Mouse (Mus musculus) embryo, embryonic 10.5 days (tissue): ENCODE measurements around the gene Gcdh.

ENCODE experiments used
- DNase-seq: peaks from one replicate; pipeline ENCODE4 v3.0.0-alpha.2; 2015; ENCODE audit warnings: low spot score

The Gcdh gene

GRCm38 (mm10) chr8:84872309-84872965, 21.3 kb downstream of the Gcdh start:
- DNase-seq, result peak; percentile 54

DNA sequence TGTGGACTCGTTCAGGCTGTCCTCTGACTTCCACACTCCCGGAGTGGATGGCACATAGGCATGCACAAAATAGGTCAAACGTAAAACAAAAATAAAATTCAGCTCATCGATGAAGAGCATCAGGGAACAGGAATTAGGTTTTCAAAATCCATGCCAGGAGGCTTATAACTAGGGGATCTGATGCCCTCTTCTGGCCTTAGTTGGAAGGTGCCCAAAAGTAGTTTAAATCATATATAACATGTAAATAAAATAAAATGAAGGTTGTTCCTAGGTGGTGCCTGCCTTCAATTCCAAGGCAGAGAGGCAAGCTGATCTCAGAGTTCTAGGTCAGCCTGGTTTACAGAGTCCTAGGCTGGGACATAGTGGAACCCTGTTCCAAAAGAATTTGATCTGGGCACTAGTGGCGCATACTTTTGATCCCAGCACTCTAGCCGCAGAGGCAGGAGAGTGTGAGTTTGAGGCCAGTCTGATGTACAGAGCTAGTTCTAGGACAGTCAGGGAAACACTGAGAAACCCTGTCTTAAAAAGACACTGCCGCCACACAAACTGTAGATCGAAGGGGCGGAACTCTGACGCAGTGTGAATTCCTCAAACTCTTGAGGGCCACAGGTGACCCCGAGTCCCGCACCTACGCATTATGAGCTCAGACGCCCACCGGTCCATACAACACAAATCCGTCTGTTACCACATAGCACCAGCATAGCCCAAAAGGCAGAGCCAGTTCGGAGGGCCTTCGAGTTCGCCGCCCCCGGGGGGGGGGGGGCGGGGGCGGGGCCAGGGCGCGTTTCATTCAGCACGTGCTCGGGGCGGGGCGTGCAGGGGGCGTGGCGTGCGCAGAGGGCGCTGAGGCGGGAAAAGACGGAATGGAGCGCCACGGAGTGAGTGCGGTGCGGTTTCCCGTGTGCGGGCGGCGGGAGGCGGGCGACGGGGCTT, 22.1 kb downstream of the Gcdh start, which contains the start of gene Syce2:
Gene Syce2, plus strand, starts transcription at position 736 of the 933 bp plus-strand sequence.
- DNase-seq, result peak; percentile 68

GRCm38 (mm10) chr8:84856864-84857441, 36.8 kb downstream of the Gcdh start, which contains the start of gene Farsa:
TSS of gene Farsa (plus strand) at chr8:84856989.
- DNase-seq, result peak; percentile 98

GRCm38 (mm10) chr8:84856434-84856833, 37.3 kb downstream of the Gcdh start:
- DNase-seq, result no peak

- DNase-seq, result peak; percentile 48
Measured at GRCm38 (mm10) chr8:84847684-84848435, 45.9 kb downstream of the Gcdh start.

DNA sequence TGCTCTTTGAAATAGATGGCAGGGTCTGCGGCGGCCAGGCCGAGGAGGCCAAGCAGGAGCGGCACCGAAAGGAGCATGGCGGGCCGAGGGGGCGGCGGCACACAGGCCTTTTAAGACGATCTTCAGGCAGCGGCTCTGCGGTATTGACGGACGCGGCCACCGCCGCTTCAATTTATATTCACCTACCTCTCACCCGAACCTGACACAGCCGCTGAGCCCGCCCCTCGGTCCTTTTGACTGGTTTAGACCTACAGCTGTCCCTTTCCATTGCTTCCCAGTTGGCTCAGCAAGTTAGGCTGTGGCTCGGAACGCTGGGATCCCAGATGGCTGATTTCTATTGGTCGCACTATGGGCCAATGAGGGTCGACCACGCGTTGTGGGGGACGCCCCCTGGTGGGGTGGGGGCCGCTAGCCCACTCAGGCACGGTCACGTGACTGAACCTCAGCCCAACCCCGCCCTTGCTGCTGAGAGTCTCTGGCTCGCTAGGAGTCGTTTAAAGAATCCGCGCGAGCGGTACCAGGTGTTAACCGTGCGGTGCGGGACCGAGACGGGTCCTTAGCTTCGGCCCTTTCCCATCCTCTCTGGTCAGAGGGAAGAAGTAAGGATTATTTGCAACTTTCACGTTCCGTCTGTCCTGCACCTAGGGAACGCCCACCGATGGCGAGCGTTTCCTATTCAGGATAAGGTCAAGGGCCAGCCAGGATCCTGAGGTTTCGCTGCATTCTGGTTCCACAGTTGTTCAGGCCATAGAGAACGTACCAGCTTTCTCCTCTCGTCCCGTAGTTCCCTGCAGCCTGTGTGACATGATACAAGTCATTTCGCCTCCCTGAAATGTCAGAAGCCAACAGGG, 46.8 kb downstream of the Gcdh start, which contains the start of gene Calr:
Gene Calr, minus strand, starts transcription at position 213 of the 851 bp plus-strand sequence.
- peak; percentile 100 for DNase-seq

DNA sequence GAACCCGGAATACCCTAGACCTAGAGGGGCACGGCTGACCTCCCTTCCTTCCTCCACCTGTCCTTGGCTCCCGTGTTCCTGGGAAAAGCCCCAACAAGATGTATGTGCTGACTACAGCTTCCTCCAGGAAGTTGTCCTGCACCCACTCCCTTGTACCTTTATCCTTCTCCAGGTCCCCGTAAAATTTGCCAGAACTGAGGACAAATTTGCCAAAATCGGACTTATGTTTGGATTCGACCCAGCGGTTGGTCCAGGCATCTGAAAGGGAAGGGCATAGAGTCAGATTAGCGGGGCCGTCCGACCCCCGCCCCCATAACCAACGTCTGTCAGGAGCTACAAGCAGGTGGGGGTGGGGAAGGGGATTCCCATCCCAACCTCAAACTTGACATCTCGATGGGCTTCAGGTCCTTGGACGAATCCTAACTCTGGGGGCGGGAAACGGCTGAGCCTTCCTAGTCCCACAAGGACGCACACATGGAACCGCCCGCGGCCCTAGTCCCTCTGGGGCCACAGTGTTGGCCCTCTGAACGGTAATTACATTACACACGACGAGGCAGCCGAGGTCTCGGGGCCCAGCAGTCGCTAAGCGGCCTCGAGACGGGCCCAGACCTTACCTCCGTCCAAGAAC, 47.5 kb downstream of the Gcdh start:
- DNase-seq, result peak; percentile 56

GRCm38 (mm10) chr8:84845355-84846093, 48.2 kb downstream of the Gcdh start:
- peak; percentile 64 for DNase-seq

DNA sequence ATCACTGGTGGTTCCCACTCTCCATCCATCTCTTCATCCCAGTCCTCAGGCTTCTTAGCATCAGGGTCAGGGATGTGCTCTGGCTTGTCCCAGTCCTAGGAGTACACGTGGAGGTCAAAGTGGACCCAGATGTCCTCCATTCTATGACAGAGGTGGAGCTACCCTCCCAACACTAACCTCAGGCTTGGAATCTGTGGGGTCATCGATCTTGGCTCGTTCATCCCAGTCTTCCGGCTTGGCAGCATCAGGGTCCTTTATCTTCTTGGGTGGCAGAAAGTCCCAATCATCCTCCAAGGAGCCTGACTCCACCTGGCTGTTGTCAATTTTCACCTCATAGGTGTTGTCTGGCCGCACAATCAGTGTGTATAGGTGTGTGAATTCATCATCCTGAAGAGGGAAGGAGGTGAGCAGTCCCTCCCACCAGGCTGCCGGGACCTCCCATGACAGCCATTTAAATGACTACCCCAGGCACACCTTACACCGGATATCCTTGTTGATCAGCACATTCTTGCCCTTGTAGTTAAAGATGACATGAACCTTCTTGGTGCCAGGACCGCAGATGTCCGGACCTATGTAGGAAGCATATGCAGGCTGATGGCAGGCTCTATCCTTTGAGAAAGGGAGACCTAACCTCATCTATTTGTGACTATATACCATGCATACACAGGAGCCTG, 49.2 kb downstream of the Gcdh start:
- DNase-seq, result no peak

DNA sequence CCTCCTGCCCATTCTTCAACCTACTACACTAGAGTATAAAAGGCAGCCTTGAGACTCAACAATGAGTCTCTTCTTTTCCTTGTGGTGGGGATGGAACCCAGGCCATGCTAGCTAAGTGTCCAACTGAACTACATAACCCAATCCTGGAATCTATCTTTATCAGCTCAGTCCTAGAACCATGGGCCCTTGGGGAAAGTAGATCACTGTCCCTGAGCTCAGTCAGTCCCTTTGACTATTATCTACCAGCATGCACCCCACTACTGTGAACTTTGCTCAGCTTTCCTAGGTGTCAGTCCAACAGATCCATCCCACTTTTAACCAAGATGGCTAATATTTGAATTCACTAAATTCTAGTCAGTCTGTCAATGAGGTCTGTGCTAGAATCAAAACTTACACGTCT, 52.2 kb downstream of the Gcdh start:
- no peak for DNase-seq

- peak; percentile 97 for DNase-seq
Measured at GRCm38 (mm10) chr8:84840248-84840999, 53.3 kb downstream of the Gcdh start, which contains the start of gene Rad23a. TSS of gene Rad23a (minus strand) at chr8:84840665.

DNA sequence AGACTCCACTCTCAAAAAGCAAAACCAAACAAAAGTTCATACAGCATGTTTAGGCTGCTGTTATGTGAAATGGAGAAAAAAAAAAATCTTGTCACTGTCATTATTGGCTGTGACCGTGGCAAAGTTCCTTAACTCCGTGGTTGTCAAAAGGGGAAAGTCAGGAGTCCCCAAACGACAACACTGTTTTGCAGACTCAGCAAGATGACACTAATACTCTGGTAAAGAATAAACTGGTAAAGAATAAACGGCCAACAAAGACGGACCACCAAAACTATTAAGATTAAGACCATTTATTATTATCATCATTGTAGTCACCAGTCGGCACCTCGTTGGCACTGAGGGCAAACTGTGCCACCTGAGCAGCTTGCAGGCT, 53.9 kb downstream of the Gcdh start:
- DNase-seq, result peak; percentile 19

DNA sequence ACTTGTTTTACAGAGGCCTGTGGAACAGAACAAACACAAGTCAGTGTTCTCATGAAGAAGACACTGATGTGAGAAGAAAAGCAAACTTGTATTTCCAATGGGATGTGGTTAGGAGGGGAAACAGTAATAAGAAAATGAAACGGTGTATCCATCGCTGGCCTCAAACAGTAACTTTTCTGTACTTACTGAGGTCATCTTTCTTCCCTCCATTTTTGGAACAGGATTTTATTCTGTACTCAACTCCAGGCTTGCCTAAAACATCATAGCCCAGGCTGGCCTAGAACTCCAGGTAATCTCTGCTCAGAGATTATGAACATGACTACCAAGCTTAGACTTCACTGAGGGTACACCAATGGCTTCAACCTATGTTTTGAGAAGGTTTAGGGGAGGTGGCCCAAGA, 54.3 kb downstream of the Gcdh start:
- no peak for DNase-seq

DNA sequence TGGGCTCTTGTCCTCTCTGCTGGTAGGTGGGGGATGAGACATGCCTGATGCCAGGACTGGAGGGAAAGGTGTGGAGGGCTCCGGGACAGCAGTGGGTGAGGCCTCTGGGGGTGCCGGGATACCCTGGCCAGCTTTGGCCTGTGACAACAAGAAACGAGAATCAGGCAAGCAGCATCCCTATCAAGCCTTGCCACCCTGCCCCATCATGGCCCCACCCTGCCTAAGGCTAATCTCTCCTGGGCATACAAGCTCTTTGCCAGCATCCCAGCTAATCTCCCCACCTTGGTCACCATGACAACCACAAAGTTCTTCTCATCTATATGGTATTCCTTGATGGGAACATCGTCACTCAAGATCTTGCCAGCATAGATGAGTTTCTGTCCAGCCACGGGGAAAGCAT, 55.2 kb downstream of the Gcdh start:
- DNase-seq, result no peak

DNA sequence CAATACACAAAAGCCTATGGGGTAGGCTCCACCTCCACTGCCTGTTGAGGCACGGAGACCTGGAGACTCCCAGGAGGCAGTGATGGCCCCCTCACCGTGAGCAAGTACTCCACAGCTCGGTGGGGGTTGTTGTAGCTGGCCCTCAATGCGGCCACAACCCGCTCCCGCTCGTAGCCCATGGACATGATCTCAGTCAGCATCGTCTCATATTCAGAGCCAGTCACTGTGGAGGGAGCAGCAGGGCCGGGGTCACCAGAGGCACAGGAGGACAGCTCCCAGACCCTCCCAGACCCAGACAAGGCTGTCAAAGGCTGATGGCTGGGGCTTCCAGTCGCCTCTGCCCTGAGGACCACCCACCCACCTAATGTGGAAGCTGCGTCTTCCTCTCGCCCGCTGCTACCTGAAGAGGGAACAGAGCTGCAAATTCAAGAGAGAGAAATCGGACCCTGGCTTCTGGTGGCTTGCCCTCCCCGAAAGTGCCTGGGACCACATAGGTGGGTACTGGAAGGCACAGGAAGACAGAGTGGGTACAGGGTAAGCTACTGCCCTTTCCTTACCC, 55.7 kb downstream of the Gcdh start:
- DNase-seq, result no peak

DNA sequence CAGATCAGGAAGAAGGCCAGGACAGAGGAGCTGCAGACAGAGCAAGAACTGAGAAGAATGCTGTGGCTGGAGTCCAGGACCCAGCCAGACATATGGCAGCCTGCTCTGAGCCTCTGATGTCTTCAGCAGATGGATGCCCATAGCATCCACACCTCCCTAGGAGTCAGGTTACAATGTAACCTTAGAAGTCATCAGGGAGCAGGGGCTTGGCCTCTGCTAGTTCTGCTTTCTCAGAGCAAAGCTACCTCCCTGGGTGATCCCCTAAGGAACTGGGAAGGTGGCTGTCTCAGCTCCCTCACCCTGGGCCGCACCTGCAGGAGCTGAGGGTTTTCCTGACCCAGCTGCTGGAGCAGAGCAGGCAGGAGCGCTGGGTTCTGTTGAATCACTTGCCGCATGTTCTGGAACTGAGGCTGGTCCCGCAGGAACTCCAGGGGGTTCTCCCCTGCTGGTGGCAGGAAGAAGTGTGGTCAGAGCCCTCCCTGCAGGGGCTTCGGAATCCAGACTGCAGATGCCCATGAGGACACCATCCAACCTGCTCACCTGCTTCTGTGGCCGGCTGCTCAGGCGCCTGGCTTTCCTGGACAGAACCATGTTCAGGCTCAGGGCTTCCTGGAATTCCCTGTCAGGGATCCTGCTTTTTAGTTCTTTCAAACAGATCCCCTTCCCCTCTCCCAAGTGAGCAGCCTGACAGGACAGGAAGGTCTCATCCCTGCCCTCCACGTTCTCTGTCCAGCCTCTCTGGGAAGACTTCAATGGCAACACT, 56.4 kb downstream of the Gcdh start:
- peak; percentile 75 for DNase-seq
